Mouse (Mus musculus) lung, embryonic 14.5 days (tissue): ENCODE data around the gene Crcp. TPM values are rescaled to one million over a fixed set of nuclear protein-coding genes. Genes with fewer than 3 reads are reported as not detected.

Experiments used
- ATAC-seq: fragments of 200-750 bp; cut with Nextera tagmentation; 2 replicates; pipeline ENCODE4 v1.8.0; 2017; ENCODE audit warnings: mild to moderate bottlenecking, moderate TSS enrichment, moderate library complexity; ENCODE audit not compliant: insufficient read depth
- DNase-seq: peaks from one replicate; pipeline ENCODE4 v3.0.0-alpha.2; 2015
- H3K27ac ChIP-seq: fragments of 300-500 bp; sonication (generic); 2 replicates; pipeline ENCODE4 v1.5.1; 2014; ENCODE audit warnings: low read depth, mild to moderate bottlenecking, moderate library complexity
- H3K27me3 ChIP-seq: fragments of 300-500 bp; sonication (generic); 2 replicates; pipeline ENCODE4 v1.6.1; 2014; ENCODE audit warnings: low read length, control low read depth; ENCODE audit not compliant: insufficient read depth
- H3K36me3 ChIP-seq: fragments of 300-500 bp; sonication (generic); 2 replicates; pipeline ENCODE4 v1.6.1; 2014; ENCODE audit warnings: control low read depth; ENCODE audit not compliant: insufficient read depth
- H3K4me1 ChIP-seq: fragments of 300-500 bp; sonication (generic); 2 replicates; pipeline ENCODE4 v1.6.1; 2014; ENCODE audit warnings: antibody characterized with exemption, control low read depth; ENCODE audit not compliant: insufficient read depth
- H3K4me2 ChIP-seq: fragments of 300-500 bp; sonication (generic); 2 replicates; pipeline ENCODE4 v1.6.1; 2014; ENCODE audit warnings: mild to moderate bottlenecking
- H3K4me3 ChIP-seq: fragments of 300-500 bp; sonication (generic); 2 replicates; pipeline ENCODE4 v1.5.1; 2014; ENCODE audit warnings: low read depth, low read length
- H3K9ac ChIP-seq: fragments of 300-500 bp; sonication (generic); 2 replicates; pipeline ENCODE4 v1.6.1; 2014
- H3K9me3 ChIP-seq: fragments of 300-500 bp; sonication (generic); 2 replicates; pipeline ENCODE4 v1.6.1; 2016; ENCODE audit warnings: low read depth, low read length, control low read depth
- CTCF ChIP-seq: IDR thresholded peaks from 2 replicates; pipeline ENCODE4 v1.5.1; 2016; ENCODE audit warnings: antibody characterized with exemption, low read depth
- WGBS: fragments of 180-500 bp; shearing (Covaris S2); extraction: QIAGEN DNeasy Blood & Tissue Kit; methylation state at CpG from one replicate; pipeline ENCODE4 v1.1.7; 2014; 5-methylcytosine and 5-hydroxymethylcytosine counted together
- polyA plus RNA-seq: library from polyadenylated mRNA; unstranded; fragments of >200 nt; fragmentation: Nextera tagmentation; extraction: Ambion mirVana; gene quantifications from 2 replicates; pipeline ENCODE4 v1.2.1, GENCODE M21; 2014

Gene Crcp
- polyA plus RNA-seq, 1 experiment from 2014 or later: 27.5 TPM

DNA sequence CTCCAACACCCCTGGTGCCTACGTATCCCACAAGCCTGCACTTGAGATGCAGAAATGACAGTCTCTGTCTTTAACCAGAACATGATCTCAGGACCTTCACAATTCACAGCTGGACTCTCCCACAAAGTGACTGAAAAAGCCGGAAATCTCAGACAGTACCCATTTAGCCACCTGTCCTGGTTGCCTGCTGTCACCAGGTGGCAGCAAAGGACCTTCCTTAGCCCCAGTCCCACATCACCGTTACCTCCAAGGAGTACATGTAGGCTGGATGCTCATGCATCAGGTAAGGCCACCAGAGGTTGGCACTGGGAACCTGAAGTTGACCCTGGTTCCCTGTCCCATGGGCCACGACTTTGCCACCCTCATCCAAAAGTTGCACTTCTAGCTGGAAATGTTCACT, 30.0 kb upstream of the Crcp start:
- 23% methylated on average over 4 of the region's 4 CpGs for WGBS
- Histone ChIP-seq H3K4me1 (peaks cover 9% of the 10 kb centered on the region; the same call in 1 of the 2 replicates), H3K4me2 (no peak overlapping the region), H3K4me3 (no peak overlapping the region), H3K36me3 (peaks cover 23% of the 10 kb centered on the region; the same call in 1 of the 2 replicates), H3K27ac (no peak overlapping the region), H3K9me3 (no peaks in the 10 kb centered on the region), H3K27me3 (no peaks in the 10 kb centered on the region), H3K9ac (no peak overlapping the region)
- peak; percentile 76 for DNase-seq
- ATAC-seq: no peak
- peak; percentile 87 for TF ChIP-seq CTCF

DNA sequence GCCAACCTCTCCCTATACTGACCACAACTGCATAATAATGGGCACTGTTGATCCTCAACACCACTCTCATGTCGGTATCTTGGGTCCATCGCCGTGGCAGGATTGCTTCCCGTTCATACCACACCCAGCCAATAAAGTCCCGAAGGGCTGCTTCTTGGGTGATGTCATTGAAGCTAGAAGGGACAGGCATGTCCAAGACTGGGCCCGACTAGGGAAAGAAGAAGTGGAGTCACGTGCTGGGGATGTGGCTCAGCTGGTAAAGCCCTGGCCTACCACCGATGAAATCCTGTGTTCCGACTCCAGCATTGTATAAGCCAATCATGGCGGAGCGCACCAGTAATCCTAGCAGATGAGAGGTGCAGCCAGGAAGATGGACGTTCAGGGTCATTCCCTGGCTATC, 28.4 kb upstream of the Crcp start:
- H3K27me3 ChIP-seq: no peaks in the 10 kb centered on the region
- ATAC-seq: no peak
- peaks cover 9% of the 10 kb centered on the region; the same call in 1 of the 2 replicates for H3K4me1 ChIP-seq
- TF ChIP-seq CTCF: no peak
- peak; percentile 19 for DNase-seq
- H3K27ac ChIP-seq: no peak overlapping the region
- no peak overlapping the region for H3K9ac ChIP-seq
- no peak overlapping the region for H3K4me3 ChIP-seq
- 0 out of 2 replicates have a peak overlapping the region, but pooled peaks have one; percentile 76 for H3K4me2 ChIP-seq
- peaks cover 19% of the 10 kb centered on the region; the same call in 1 of the 2 replicates for H3K36me3 ChIP-seq
- no peaks in the 10 kb centered on the region for H3K9me3 ChIP-seq
- WGBS: 84% methylated on average over 12 of the region's 12 CpGs

DNA sequence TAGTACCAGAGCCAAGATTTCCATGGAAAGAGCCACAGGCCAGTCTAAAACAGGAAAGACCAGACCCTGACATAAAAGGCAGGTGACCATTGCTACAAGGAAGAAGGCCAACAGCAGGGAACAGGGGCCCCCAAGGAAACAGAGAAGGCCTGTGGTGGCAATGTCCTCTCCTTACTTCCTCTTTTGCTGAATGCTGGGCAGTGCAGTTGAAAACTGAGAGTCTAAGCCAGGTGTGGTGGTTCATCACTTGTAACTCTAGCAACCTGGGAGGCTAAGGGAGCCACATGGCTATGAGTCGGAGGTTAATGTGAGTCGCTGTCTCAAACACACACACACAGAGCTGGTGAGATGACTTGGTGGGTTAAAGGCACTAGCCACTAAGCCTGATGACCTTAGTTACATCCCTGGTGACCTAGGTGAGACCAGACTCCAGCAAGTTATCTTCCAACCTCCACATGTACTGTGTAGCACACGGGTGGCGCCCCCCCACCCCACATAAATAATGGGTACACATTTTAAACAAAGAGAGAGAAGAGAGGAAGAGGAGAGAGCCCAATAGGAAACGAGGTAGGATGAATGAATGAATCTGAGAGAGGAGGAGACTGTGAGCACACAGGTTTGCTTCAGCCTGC, 27.6 kb upstream of the Crcp start:
- H3K27ac ChIP-seq: no peak overlapping the region
- no peaks in the 10 kb centered on the region for H3K27me3 ChIP-seq
- WGBS: 47% methylated on average over 5 of the region's 5 CpGs
- TF ChIP-seq CTCF: no peak
- DNase-seq (no peak), ATAC-seq (no peak)
- H3K4me1 ChIP-seq: peaks cover 9% of the 10 kb centered on the region; the same call in 1 of the 2 replicates
- no peaks in the 10 kb centered on the region for H3K9me3 ChIP-seq
- peak overlapping the region; percentile 77; the same call in 1 of the 2 replicates for H3K9ac ChIP-seq
- peaks cover 12% of the 10 kb centered on the region; the same call in 1 of the 2 replicates for H3K36me3 ChIP-seq
- H3K4me2 ChIP-seq: peak overlapping the region; percentile 76
- H3K4me3 ChIP-seq: peak overlapping the region; percentile 61

DNA sequence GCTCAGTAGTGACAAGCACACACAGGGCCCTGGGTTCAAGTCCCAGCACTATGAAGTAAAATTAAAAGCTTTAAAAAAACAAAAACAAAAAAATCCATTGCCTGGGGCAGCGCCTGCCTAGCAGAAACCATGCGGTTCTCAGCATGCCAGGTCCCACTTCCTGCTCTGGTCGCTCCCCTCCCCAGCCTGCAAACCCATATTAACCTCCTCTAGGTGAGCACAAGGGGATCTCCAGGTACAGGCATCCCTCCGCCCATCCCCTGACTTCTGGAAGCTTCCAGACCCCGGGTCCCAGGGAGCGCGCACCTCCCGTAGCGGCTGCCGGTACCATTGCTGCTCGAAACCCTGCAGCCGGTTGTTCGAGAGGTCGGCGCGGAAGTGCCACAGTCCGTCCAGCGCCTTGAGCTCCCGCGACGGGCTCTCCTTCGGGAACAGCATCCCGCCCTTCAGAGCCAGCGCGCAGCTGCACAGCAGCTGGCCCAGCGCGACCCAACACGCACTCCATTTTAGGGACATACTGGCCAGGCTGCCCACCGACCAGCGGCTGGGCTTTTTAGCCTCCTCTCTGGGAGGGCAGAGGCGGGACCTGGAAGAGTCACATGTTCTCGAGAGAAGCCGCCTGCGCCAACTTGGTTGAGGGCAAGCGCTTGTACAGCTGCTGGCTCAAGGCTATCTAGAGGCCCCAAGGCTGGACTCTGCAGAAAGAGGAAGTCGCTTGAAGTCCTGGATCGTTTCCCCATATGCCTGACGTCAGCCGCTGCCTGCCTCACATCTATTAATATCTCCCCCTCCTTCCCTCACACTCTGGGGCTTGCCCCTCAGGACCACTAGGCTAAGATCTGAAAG, 26.6 kb upstream of the Crcp start, which contains the start of gene Gusb:
Gusb (minus strand) TSS at position 749 of the 846 bp plus-strand sequence.
- no peak for TF ChIP-seq CTCF
- Histone ChIP-seq H3K9ac (peak within 1 kb of the TSS; percentile 77), H3K27ac (peak within 1 kb of the TSS; percentile 84), H3K36me3 (peaks cover 3% of the 10 kb centered on the region; the same call in 1 of the 2 replicates), H3K4me3 (peak within 1 kb of the TSS; percentile 61), H3K4me1 (peaks cover 9% of the 10 kb centered on the region; the same call in 1 of the 2 replicates), H3K9me3 (no peaks in the 10 kb centered on the region), H3K4me2 (peak within 1 kb of the TSS; percentile 76), H3K27me3 (no peaks in the 10 kb centered on the region)
- ATAC-seq: peak; percentile 95
- DNase-seq: peak; percentile 96
- WGBS: 0% methylated on average over 39 of the region's 39 CpGs

DNA sequence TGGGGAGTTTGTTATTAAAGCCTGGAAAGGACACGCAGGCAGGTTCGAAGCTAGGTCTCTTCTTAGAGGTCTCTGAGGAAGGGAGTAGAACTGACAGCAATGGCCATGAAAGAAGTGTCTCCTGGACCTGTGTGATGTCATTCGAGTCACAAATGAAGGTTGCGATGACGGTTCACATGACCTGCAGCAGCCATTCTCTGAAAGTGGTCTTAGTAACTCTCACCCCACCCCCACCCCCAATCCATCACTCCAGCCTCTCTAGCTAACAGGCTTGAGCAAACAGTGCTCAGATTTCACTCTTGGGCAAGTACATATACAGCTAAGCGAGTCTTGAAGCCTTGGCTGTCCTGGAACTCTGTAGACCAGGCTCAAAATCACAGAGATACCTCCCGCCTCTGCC, 25.9 kb upstream of the Crcp start:
- H3K4me2 ChIP-seq: peak overlapping the region; percentile 76
- WGBS: 17% methylated on average over 7 of the region's 7 CpGs
- H3K9ac ChIP-seq: peak overlapping the region; percentile 77
- peaks cover 9% of the 10 kb centered on the region; the same call in 1 of the 2 replicates for H3K4me1 ChIP-seq
- DNase-seq (peak; percentile 53), ATAC-seq (peak; percentile 43)
- no peaks in the 10 kb centered on the region for H3K27me3 ChIP-seq
- no peaks in the 10 kb centered on the region for H3K9me3 ChIP-seq
- no peaks in the 10 kb centered on the region; the same call in 1 of the 2 replicates for H3K36me3 ChIP-seq
- peak overlapping the region; percentile 84 for H3K27ac ChIP-seq
- peak overlapping the region; percentile 61 for H3K4me3 ChIP-seq
- no peak for TF ChIP-seq CTCF

DNA sequence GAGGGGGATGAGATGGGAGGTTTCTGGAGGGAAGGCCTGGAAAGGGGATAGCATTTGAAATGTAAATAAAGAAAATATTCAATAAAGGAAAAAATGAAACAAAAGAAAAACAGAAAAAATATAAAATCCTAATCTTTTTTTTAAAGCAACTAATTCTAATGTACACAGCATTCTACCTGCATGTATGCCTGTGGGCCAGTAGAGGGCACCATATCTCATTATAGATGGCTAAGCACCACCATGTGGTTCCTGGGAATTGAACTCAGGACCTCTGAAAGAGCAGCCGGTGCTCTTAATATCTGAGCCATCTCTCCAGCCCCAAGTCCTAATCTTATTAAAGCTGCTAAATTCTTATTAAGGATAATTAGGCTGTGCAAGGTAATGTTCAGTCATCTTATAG, 21.7 kb upstream of the Crcp start:
- H3K36me3 ChIP-seq: no peaks in the 10 kb centered on the region
- peak; percentile 50 for TF ChIP-seq CTCF
- H3K9me3 ChIP-seq: peaks cover 5% of the 10 kb centered on the region; the same call in 1 of the 2 replicates
- ATAC-seq: no peak
- H3K4me3 ChIP-seq: no peak overlapping the region
- H3K27me3 ChIP-seq: no peaks in the 10 kb centered on the region
- H3K4me1 ChIP-seq: 0 out of 2 replicates have a peak, but pooled peaks cover 5% of the 10 kb centered on the region
- H3K9ac ChIP-seq: no peak overlapping the region
- H3K27ac ChIP-seq: no peak overlapping the region
- DNase-seq: peak; percentile 16
- WGBS: 87% methylated on average over 1 of the region's 1 CpGs
- H3K4me2 ChIP-seq: no peak overlapping the region
